Mouse (Mus musculus) intestine, embryonic 14.5 days (tissue): ENCODE data around the gene Alkbh7. TPM values are rescaled to one million over a fixed set of nuclear protein-coding genes. Genes with fewer than 3 reads are reported as not detected.

Experiments used
- polyA plus RNA-seq: library from polyadenylated mRNA; unstranded; fragments of >200 nt; fragmentation: Nextera tagmentation; extraction: Ambion mirVana; gene quantifications from 2 replicates; pipeline ENCODE4 v1.2.1, GENCODE M21; 2014

Alkbh7 gene
- polyA plus RNA-seq, 1 experiment from 2014 or later, result 48.0 TPM

Other genes with a start within 250 kb of the Alkbh7 start
- gene Nrtn, start 239.8 kb upstream of the Alkbh7 start, polyA plus RNA-seq, result 13.5 and 15.6 TPM in 2 replicates
- 45.6 and 47.4 TPM in 2 replicates for gene Dus3l, start 232.6 kb upstream of the Alkbh7 start, polyA plus RNA-seq
- 1.7 and 2.3 TPM in 2 replicates for gene Prr22, start 227.1 kb upstream of the Alkbh7 start, polyA plus RNA-seq
- gene Rfx2, start 166.3 kb upstream of the Alkbh7 start, polyA plus RNA-seq, result 4.5 and 4.9 TPM in 2 replicates
- not detected in 2 replicates for gene Acsbg2, start 122.9 kb upstream of the Alkbh7 start, polyA plus RNA-seq
- 0.12 and 0.34 TPM in 2 replicates for gene 1700061G19Rik, start 121.9 kb upstream of the Alkbh7 start, polyA plus RNA-seq
- gene Mllt1, start 61.9 kb upstream of the Alkbh7 start, polyA plus RNA-seq, result 26.7 and 30.4 TPM in 2 replicates
- gene Acer1, start 15.2 kb upstream of the Alkbh7 start, polyA plus RNA-seq, result 0.09 and 0.28 TPM in 2 replicates
- 186 and 190 TPM in 2 replicates for gene Clpp, start 7.0 kb upstream of the Alkbh7 start, polyA plus RNA-seq
- not detected in 2 replicates for gene Pspn, start 2.7 kb downstream of the Alkbh7 start, polyA plus RNA-seq
- gene Gtf2f1, start 13.9 kb downstream of the Alkbh7 start, polyA plus RNA-seq, result 60.5 and 64.2 TPM in 2 replicates
- gene Gm17949, start 14.1 kb downstream of the Alkbh7 start, polyA plus RNA-seq, result 0.15 and 0.20 TPM in 2 replicates
- gene Khsrp, start 34.2 kb downstream of the Alkbh7 start, polyA plus RNA-seq, result 45.9 and 59.1 TPM in 2 replicates
- gene Slc25a41, start 44.3 kb downstream of the Alkbh7 start, polyA plus RNA-seq, result not detected in 2 replicates
- gene Crb3, start 61.8 kb downstream of the Alkbh7 start, polyA plus RNA-seq, result 60.3 and 75.4 TPM in 2 replicates
- 11.2 and 12.2 TPM in 2 replicates for gene Slc25a23, start 62.5 kb downstream of the Alkbh7 start, polyA plus RNA-seq
- 6.3 and 6.4 TPM in 2 replicates for gene Dennd1c, start 81.2 kb downstream of the Alkbh7 start, polyA plus RNA-seq
- gene Tubb4a, start 90.4 kb downstream of the Alkbh7 start, polyA plus RNA-seq, result 36.4 and 43.1 TPM in 2 replicates
- gene Tnfsf9, start 108.0 kb downstream of the Alkbh7 start, polyA plus RNA-seq, result 10.4 and 10.8 TPM in 2 replicates
- gene Cd70, start 152.4 kb downstream of the Alkbh7 start, polyA plus RNA-seq, result not detected in 2 replicates
- 0.19 TPM in 1 of 2 replicates, not detected in the other for gene Tnfsf14, start 196.8 kb downstream of the Alkbh7 start, polyA plus RNA-seq
- gene C3, start 230.8 kb downstream of the Alkbh7 start, polyA plus RNA-seq, result 0.66 and 0.70 TPM in 2 replicates